Mouse (Mus musculus): ENCODE measurements around the gene Acvr1.

Acvr1 gene

DNA sequence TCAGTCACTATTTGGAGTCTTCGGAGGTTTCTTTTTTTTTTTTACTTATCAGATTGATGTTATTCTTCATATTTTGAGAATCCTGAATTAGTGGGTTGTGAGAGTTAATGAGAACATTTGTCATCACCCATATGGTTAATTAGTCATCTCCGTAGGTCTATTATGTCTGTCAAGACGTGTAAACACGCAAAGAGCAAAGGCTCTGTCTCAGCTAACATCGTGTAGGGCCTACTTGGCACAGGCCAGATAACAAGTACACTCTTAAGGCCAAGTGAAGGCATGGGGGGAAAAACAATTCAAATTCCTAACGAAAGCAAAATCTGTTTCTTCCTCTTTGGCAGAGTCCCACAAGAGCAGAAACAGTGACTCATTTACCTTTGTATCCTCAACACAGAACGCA lies 178.4 kb downstream of the Acvr1 start:
- DNase-seq: no peak

DNA sequence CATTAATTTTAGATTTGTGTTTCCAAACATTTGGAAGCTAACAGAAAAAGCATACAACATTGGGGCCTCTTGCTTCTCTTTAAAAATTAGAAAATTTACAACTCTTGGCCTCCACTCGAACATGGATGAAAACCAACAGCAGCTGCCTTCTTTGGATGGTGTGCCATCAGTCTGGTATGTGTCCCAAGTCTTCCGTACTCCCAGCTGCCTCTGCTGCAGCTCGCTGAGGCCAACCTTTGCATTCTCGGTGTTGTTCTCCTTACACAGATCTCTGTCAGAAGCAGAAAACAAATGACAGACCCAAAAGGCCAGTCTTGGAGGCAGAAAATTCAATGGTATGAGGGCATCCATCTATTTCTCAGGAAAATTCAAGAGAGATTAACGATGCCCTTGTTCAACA lies 186.9 kb downstream of the Acvr1 start:
- peak; percentile 61 for DNase-seq

DNA sequence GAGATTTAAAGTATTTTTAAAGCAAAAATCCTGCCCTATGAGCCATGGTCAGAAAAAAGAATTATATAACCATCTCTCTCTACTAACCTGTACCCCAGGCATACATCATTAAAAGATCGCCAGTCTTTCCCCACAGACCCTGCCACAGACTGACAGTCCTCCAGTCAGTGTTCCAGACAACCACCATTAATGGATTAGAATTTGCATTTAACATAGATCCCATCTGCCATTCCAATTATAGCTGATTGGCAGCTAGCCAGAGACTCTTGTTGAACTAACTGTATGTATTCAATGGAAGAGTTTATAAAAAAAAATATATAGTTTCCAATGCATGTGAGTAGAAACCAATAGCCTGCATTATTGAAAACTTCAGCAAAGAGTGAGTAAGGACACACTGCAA lies 187.5 kb downstream of the Acvr1 start:
- DNase-seq: no peak

DNA sequence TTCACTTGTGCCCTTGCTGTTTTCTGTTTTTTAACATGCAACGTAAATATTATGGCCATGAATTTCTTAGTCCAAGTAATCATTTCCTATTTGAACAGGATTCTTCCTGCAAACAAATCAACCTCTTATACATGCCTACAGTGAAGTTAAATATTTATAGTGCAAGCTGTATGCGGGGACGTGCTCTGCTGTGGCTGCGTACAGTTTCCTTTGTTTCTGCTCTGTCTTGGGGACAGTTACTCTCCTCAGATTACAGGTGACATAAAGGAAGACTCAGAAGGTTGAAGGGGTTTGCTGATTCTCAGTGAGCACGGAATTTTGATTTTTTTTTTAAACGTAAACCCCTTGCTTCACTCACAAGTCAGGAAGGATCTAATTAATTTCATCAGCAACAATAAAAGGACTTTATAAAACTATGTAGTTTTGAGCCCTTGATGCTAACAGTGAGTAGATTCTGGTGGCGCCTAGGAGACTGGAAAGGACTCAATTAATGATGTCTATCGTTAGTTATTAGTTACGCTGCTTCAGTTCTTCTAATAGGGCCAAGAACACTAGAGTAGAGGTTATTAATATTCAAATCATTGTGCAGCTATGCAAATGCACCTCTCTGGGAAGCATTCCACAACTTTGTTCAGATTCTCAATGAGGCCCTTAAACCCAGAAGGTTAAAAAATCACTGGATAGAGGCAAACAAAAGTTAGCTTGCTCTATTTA lies 189.4 kb downstream of the Acvr1 start:
- DNase-seq: no peak

DNA sequence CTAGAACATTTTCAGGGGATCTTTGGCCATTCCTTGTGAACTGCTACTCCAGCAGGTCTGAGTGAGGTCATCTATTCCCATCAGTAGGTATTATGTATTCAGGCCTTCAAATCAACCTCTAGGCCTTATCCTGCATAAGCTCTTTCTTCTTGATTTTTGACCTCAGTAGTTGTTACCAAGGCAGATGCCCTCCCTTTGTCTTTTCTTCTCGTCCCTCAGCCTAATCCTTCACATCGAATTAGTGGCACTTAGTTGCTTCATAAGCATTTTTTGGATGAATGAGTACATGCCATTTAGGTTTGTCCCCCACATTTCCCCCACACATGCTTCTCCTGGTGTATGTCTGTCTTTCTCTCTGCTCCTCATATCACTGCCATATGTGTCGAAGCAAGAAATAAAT lies 200.8 kb downstream of the Acvr1 start:
- DNase-seq: no peak

DNA sequence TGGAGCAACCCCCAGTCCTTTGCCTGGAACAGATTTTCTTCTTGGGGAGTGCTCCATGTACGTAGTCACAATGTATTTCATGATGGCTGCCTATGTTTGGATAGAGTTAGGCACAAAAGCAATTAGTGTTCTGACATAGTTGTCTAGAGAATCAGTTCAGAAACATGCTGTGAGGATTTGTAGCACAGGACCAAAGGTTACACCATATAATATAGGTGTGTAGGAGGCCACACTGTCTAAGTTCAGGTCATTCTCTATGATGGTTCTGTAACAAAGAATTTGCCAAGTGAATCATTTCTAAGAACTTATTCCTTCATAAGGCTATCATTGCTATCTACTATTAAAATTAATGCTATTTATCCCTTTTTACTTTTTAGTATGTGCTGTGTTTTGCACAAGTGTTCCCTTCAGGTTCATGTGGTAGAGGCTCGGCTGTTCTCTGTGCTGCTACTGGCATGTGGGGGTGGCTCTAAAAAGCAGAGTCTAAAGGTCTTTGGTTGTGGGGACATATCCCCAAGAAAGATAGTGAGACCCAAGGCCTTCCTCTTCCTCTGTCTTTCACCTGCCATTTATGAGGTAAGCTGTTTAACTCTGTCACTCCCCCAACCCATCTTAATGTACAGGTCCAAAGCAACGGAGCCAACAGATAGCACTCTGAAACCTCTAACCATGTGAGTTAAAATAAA lies 205.5 kb downstream of the Acvr1 start:
- no peak for DNase-seq

DNA sequence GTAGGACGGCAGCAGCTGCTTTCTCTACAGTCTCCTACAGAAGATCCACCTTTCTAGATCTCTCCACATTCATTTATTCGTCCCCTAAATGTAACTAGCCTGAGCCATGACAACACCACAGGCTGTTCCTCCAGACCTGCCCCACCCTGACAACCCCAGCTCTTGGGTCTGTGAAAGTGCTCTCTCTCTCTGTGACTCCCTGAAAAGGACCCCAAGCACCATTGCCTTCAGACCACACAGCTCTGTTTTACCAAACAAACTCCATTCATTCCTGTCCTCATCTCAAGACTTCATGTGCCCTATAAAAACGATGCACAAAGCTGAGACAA lies 208.9 kb downstream of the Acvr1 start:
- no peak for DNase-seq

DNA sequence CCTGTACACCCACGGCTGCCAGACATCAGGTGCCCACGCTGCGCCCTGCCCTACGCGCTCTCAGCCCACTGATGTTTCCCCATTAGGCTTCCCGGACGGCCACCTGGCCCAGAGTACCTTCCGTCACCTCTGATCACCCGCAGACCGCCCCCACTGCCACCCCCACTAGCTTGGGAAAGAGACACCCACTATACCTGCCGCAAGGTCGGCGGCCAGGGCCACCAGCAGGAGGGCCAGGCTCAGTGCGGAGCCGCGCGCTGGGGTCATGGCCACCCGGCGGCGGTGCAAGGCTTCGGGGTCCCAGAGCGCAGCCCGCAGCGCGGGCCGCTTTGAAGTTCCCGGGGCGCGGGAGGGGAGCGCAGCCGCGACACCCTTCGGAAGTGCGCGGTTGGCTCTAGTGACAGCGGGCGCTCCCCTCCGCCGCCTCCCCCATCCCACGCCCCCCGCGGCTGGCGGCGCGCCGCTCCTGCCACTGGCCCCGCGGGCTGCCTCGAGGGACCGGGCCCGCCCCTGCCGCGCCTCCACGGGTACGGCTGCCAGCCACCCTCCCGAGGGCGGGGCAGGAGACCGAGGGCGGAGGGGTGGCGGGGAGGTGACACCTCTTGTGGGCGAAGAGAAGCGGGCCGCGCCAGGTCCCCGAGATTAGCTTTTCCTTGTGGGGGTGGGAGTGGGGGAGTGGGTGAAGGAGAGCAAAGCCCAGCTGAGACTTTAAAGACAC lies 209.4 kb downstream of the Acvr1 start, which contains the start of gene Acvr1c:
Gene Acvr1c, minus strand, starts transcription at position 482 of the 718 bp plus-strand sequence.
- peak; percentile 93 for DNase-seq

DNA sequence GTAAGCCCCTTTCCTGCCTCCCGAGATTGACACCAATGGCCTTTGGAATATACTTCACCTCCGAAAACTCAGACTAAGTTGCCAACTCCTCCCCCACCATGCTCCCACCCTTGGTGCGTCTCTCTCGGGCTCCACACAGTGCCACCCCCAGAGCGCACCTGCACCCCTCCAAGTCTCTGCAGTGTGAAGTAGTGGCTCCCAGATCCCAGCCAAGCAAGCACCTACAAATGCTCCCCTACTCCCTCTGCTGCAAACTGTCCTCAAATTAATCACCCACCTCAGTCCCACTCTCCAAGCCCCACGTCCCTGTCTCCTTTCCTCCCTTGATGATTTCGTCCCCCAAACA lies 209.9 kb downstream of the Acvr1 start:
- DNase-seq: no peak

DNA sequence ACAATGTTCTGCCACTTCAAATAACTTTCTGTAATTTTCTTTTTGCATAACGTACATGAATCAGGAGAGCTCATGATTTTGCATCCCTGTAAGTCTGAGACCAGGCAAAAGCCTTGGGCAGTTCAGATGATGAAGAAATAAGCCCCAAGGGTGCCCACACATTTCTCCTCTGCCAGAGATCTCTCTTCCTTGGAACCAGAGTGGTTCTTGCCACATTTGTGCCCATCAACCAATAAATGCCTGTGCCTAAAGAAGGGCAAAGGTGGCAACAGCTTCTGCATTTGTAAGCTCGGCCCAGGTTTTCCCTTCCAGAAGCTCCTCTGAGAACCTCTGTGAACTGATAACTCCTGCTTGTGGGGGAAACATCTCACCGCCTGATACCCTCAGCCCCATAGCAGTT lies 212.6 kb downstream of the Acvr1 start:
- DNase-seq: no peak

DNA sequence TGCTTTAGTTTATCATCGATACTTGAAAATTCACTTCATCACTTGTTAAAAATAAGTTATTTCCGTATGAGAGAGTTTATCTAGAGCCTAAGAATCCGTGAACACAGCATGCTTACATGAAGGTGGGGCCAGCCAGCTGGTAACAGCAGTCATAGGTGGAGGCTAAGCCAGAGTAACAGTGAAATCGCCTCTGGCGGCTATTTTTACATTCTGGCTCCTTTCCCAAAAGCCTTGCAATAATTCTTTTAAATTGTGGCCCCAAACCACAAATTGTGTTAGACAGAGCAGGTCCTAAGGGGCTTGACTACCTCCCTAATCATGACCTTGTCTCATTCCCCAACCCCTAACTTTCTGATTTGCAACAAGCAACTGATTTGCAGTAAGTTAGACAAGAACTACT lies 214.1 kb downstream of the Acvr1 start:
- DNase-seq: no peak

DNA sequence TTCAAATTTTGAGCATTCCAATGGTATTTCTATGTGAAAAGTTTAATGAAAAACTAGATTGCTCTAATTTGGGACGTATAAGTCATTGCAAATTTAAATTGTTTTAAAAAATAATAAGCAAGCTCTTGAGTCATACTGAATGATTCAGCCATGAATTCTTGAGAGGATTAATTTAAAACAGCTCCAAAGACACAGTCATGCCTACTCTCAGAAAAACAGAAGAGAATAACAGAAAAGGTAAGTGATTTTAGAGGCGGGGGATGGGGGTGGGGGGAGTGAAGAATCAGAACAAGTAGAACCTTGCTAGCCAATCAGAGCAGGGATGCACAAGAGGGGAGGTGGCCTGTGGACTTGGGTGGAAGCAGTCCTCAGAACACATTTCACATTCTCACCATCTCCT lies 216.3 kb downstream of the Acvr1 start:
- DNase-seq: no peak

All from heart, adult 11 months (tissue).